Mouse (Mus musculus) heart, adult 8-10 months (tissue): ENCODE measurements around the gene Ptpn14. TPM values are rescaled to one million over a fixed set of nuclear protein-coding genes. Genes with fewer than 3 reads are reported as not detected.

ENCODE experiments used
- DNase-seq: peaks from one replicate; pipeline ENCODE4 v3.0.0; 2022; ENCODE audit warnings: low spot score
- total RNA-seq, 4 experiments: library from RNA; stranded (reverse); gene quantifications; 2 replicates each; pipeline ENCODE4 v1.2.4; 2022

Ptpn14 gene
- total RNA-seq, 4 experiments from 2014 or later = 31.2 to 35.9 (median 33.9) TPM

GRCm38 (mm10) chr1:189770516-189770915 is 42.4 kb downstream of the Ptpn14 start:
- no peak for DNase-seq

- no peak for DNase-seq
Measured at GRCm38 (mm10) chr1:189772707-189773106, 44.6 kb downstream of the Ptpn14 start.

- DNase-seq = no peak
Measured at GRCm38 (mm10) chr1:189774778-189775177, 46.7 kb downstream of the Ptpn14 start.

GRCm38 (mm10) chr1:189777207-189777606 is 49.1 kb downstream of the Ptpn14 start:
- no peak for DNase-seq

- no peak for DNase-seq
Measured at GRCm38 (mm10) chr1:189778343-189778742, 50.3 kb downstream of the Ptpn14 start.

- no peak for DNase-seq
Measured at GRCm38 (mm10) chr1:189779226-189779625, 51.2 kb downstream of the Ptpn14 start.

- no peak for DNase-seq
Measured at GRCm38 (mm10) chr1:189781721-189782345, 53.8 kb downstream of the Ptpn14 start.

- no peak for DNase-seq
Measured at GRCm38 (mm10) chr1:189782709-189783108, 54.6 kb downstream of the Ptpn14 start.

GRCm38 (mm10) chr1:189784503-189784902 is 56.4 kb downstream of the Ptpn14 start:
- no peak for DNase-seq

GRCm38 (mm10) chr1:189786707-189787485 is 58.8 kb downstream of the Ptpn14 start:
- DNase-seq = no peak

- no peak for DNase-seq
Measured at GRCm38 (mm10) chr1:189789545-189789944, 61.5 kb downstream of the Ptpn14 start.

- no peak for DNase-seq
Measured at GRCm38 (mm10) chr1:189790666-189791065, 62.6 kb downstream of the Ptpn14 start.

GRCm38 (mm10) chr1:189791534-189792217 is 63.6 kb downstream of the Ptpn14 start:
- DNase-seq = no peak

- DNase-seq = no peak
Measured at GRCm38 (mm10) chr1:189792560-189793195, 64.6 kb downstream of the Ptpn14 start.

- no peak for DNase-seq
Measured at GRCm38 (mm10) chr1:189798949-189799348, 70.9 kb downstream of the Ptpn14 start.

GRCm38 (mm10) chr1:189800211-189800961 is 72.3 kb downstream of the Ptpn14 start:
- no peak for DNase-seq

GRCm38 (mm10) chr1:189801303-189801702 is 73.2 kb downstream of the Ptpn14 start:
- DNase-seq = no peak

- no peak for DNase-seq
Measured at GRCm38 (mm10) chr1:189802575-189802974, 74.5 kb downstream of the Ptpn14 start.

- no peak for DNase-seq
Measured at GRCm38 (mm10) chr1:189803742-189804141, 75.7 kb downstream of the Ptpn14 start.

- DNase-seq = no peak
Measured at GRCm38 (mm10) chr1:189806533-189807297, 78.6 kb downstream of the Ptpn14 start.

GRCm38 (mm10) chr1:189808015-189808414 is 79.9 kb downstream of the Ptpn14 start:
- DNase-seq = no peak
